Mouse (Mus musculus) liver, adult 2 months (tissue): ENCODE data around the gene Fv1. TPM values are rescaled to one million over a fixed set of nuclear protein-coding genes. Genes with fewer than 3 reads are reported as not detected.
A peak's percentile ranks its signal among the peaks of the same experiment; 100 is the strongest.
"Not testable (repeated sequence)": the region's sequence is repeated elsewhere in the genome, so short reads cannot be mapped to it uniquely, and the experiment has no call there.

Experiments
- DNase-seq: peaks from one replicate; pipeline ENCODE4 v3.0.0-alpha.2; 2011; ENCODE audit warnings: low read depth, low spot score; ENCODE audit errors: extremely low read depth
- H3K27ac ChIP-seq: fragments of 200-500 bp; replicated peaks from 2 replicates; pipeline ENCODE4 v1.5.1; 2012; ENCODE audit warnings: low read depth, mild to moderate bottlenecking, control low read depth, inconsistent platforms, low read length; ENCODE audit not compliant: insufficient read depth
- H3K27me3 ChIP-seq: fragments of 200-500 bp; 2 replicates; pipeline ENCODE4 v1.6.1; 2012; ENCODE audit warnings: mild to moderate bottlenecking, moderate library complexity, low read length, inconsistent platforms; ENCODE audit not compliant: control insufficient read depth, insufficient read depth
- H3K36me3 ChIP-seq: fragments of 200-500 bp; 2 replicates; pipeline ENCODE4 v1.6.1; 2012; ENCODE audit warnings: low read length, inconsistent platforms; ENCODE audit not compliant: control insufficient read depth, insufficient read depth
- H3K4me1 ChIP-seq: fragments of 200-500 bp; 2 replicates; pipeline ENCODE4 v1.6.1; 2011; ENCODE audit warnings: low read length; ENCODE audit not compliant: control insufficient read depth, insufficient read depth
- H3K4me3 ChIP-seq: fragments of 200-500 bp; 2 replicates; pipeline ENCODE4 v1.5.1; 2011; ENCODE audit warnings: low read depth, mild to moderate bottlenecking, control low read depth, low read length, moderate library complexity; ENCODE audit not compliant: insufficient read depth
- H3K79me2 ChIP-seq: fragments of 200-500 bp; 2 replicates; pipeline ENCODE4 v1.6.1; 2012; ENCODE audit warnings: inconsistent platforms, mild to moderate bottlenecking, low read length, moderate library complexity; ENCODE audit not compliant: control insufficient read depth, insufficient read depth
- H3K9ac ChIP-seq: fragments of 200-500 bp; 2 replicates; pipeline ENCODE4 v1.6.1; 2012; ENCODE audit warnings: low read depth, mild to moderate bottlenecking, control low read depth, inconsistent platforms, low read length
- CTCF ChIP-seq: fragments of 200-500 bp; IDR thresholded peaks from 2 replicates; pipeline ENCODE4 v1.5.1; 2011; ENCODE audit warnings: low read depth, low read length, control low read depth
- POLR2A ChIP-seq: fragments of 200-500 bp; IDR thresholded peaks from 2 replicates; pipeline ENCODE4 v1.6.1; 2011; ENCODE audit warnings: low read length, control low read depth; ENCODE audit not compliant: insufficient read depth; ENCODE audit errors: extremely low read depth
- WGBS: fragments of 180-500 bp; shearing (Covaris S2); methylation state at CpG from one replicate; pipeline ENCODE4 v1.1.7; 2018; 5-methylcytosine and 5-hydroxymethylcytosine counted together
- polyA plus RNA-seq: library from polyadenylated mRNA; depleted of rRNA; stranded (reverse); fragments of >200 nt; gene quantifications from 2 replicates; pipeline ENCODE4 v1.2.3, GENCODE M21; 2012; rRNA removed
- total RNA-seq: library from RNA; depleted of rRNA; stranded (reverse); fragments of >200 nt; gene quantifications from 2 replicates; pipeline ENCODE4 v1.2.3, GENCODE M21; 2014; rRNA removed

Gene Fv1
- 3.0 and 3.5 TPM in 2 replicates for total RNA-seq
- polyA plus RNA-seq = 0.57 and 0.61 TPM in 2 replicates

- TF ChIP-seq POLR2A (peak; percentile 65), CTCF (no peak)
- Histone ChIP-seq H3K79me2 (peaks cover 3% of the 10 kb centered on the region; the same call in 1 of the 2 replicates), H3K27ac (peak within 1 kb of the TSS; percentile 66), H3K9ac (peak within 1 kb of the TSS; percentile 79), H3K27me3 (no peaks in the 10 kb centered on the region), H3K4me1 (peaks cover 15% of the 10 kb centered on the region), H3K4me3 (peak within 1 kb of the TSS; percentile 87), H3K36me3 (peaks cover 9% of the 10 kb centered on the region)
- WGBS = under 1% methylated on average over 30 of the region's 30 CpGs
- peak; percentile 100 for DNase-seq
Observed at GRCm38 (mm10) chr4:147868450-147869031, at the start of gene Fv1, which contains the start of gene Miip. Gene Fv1, plus strand, starts transcription at chr4:147868979. Gene Miip, minus strand, starts transcription at chr4:147868816.

GRCm38 (mm10) chr4:147819659-147820058, 49.1 kb upstream of the Fv1 start:
- H3K36me3 ChIP-seq, H3K27ac ChIP-seq, H3K27me3 ChIP-seq, DNase-seq, H3K9ac ChIP-seq, H3K4me1 ChIP-seq, H3K79me2 ChIP-seq, H3K4me3 ChIP-seq: not testable (repeated sequence)
- 73% methylated on average over 7 of the region's 7 CpGs for WGBS

GRCm38 (mm10) chr4:147821414-147821813, 47.4 kb upstream of the Fv1 start:
- H3K79me2 ChIP-seq, DNase-seq, H3K27ac ChIP-seq, H3K27me3 ChIP-seq, H3K4me1 ChIP-seq, H3K4me3 ChIP-seq, H3K9ac ChIP-seq: not testable (repeated sequence)
- 89% methylated on average over 3 of the region's 3 CpGs for WGBS
- peaks cover 15% of the 10 kb centered on the region for H3K36me3 ChIP-seq

GRCm38 (mm10) chr4:147824389-147824788, 44.4 kb upstream of the Fv1 start:
- TF ChIP-seq POLR2A (no peak), CTCF (no peak)
- H3K27ac ChIP-seq = no peak overlapping the region
- no peak for DNase-seq
- H3K9ac ChIP-seq = no peak overlapping the region
- peaks cover 5% of the 10 kb centered on the region; the same call in 1 of the 2 replicates for H3K27me3 ChIP-seq
- peaks cover 35% of the 10 kb centered on the region for H3K36me3 ChIP-seq
- WGBS = 96% methylated on average over 4 of the region's 4 CpGs
- no peak overlapping the region for H3K4me3 ChIP-seq
- H3K79me2 ChIP-seq = no peaks in the 10 kb centered on the region
- no peaks in the 10 kb centered on the region for H3K4me1 ChIP-seq

- 99% methylated on average over 24 of the region's 26 CpGs for WGBS
- not testable (repeated sequence) for DNase-seq, H3K4me3 ChIP-seq, H3K9ac ChIP-seq, H3K79me2 ChIP-seq, H3K4me1 ChIP-seq, H3K27ac ChIP-seq, H3K27me3 ChIP-seq
- peaks cover 14% of the 10 kb centered on the region for H3K36me3 ChIP-seq
Observed at GRCm38 (mm10) chr4:147839282-147839681, 29.5 kb upstream of the Fv1 start.

GRCm38 (mm10) chr4:147842871-147843270, 25.9 kb upstream of the Fv1 start:
- Histone ChIP-seq H3K4me1 (peaks cover 3% of the 10 kb centered on the region), H3K27me3 (no peaks in the 10 kb centered on the region), H3K27ac (no peak overlapping the region), H3K4me3 (no peak overlapping the region), H3K36me3 (peaks cover 14% of the 10 kb centered on the region), H3K9ac (no peak overlapping the region), H3K79me2 (peaks cover 12% of the 10 kb centered on the region; the same call in 1 of the 2 replicates)
- DNase-seq = no peak
- TF ChIP-seq POLR2A (no peak), CTCF (no peak)
- WGBS = 92% methylated on average over 3 of the region's 3 CpGs
